Mouse (Mus musculus) cerebellum, adult 2 months (tissue): ENCODE data around the gene Ppp4r3a. TPM values are rescaled to one million over a fixed set of nuclear protein-coding genes. Genes with fewer than 3 reads are reported as not detected.

Source experiments
- DNase-seq, 2 experiments: peaks; one replicate each; pipeline ENCODE4 v3.0.0; 2021
- H3K27ac ChIP-seq: fragments of 200-500 bp; 2 replicates; pipeline ENCODE4 v1.5.1; 2012; ENCODE audit warnings: low read length, control low read depth, inconsistent platforms; ENCODE audit not compliant: insufficient read depth
- H3K27me3 ChIP-seq: fragments of 200-500 bp; 2 replicates; pipeline ENCODE4 v1.6.1; 2012; ENCODE audit warnings: inconsistent platforms, mild to moderate bottlenecking, low read length, moderate library complexity; ENCODE audit not compliant: control insufficient read depth, insufficient read depth
- H3K4me1 ChIP-seq: fragments of 200-500 bp; 2 replicates; pipeline ENCODE4 v1.6.1; 2011; ENCODE audit warnings: low read length; ENCODE audit not compliant: control insufficient read depth, insufficient read depth
- H3K4me3 ChIP-seq: fragments of 200-500 bp; replicated peaks from 2 replicates; pipeline ENCODE3; 2011; ENCODE audit warnings: mild to moderate bottlenecking, low read depth, low read length, control low read depth; ENCODE audit not compliant: insufficient read depth
- CTCF ChIP-seq: fragments of 200-500 bp; IDR thresholded peaks from 2 replicates; pipeline ENCODE4 v1.5.1; 2011; ENCODE audit warnings: low read depth, mild to moderate bottlenecking, control low read depth, low read length, moderate library complexity, borderline replicate concordance; ENCODE audit not compliant: insufficient read depth
- POLR2A ChIP-seq: fragments of 200-500 bp; IDR thresholded peaks from 2 replicates; pipeline ENCODE4 v1.6.1; 2011; ENCODE audit warnings: low read length, control low read depth, borderline replicate concordance; ENCODE audit not compliant: insufficient read depth
- WGBS: fragments of 180-500 bp; shearing (Covaris S2); methylation state at CpG from one replicate; pipeline ENCODE4 v1.1.7; 2018; 5-methylcytosine and 5-hydroxymethylcytosine counted together
- polyA plus RNA-seq: library from polyadenylated mRNA; depleted of rRNA; stranded (reverse); fragments of >200 nt; gene quantifications from 2 replicates; pipeline ENCODE4 v1.2.3, GENCODE M21; 2012

Gene Ppp4r3a
- polyA plus RNA-seq, 1 experiment, result 35.1 TPM

GRCm38 (mm10) chr12:101075433-101075832 lies 8.1 kb downstream of the Ppp4r3a start:
- H3K27me3 ChIP-seq, result no peaks in the 10 kb centered on the region
- no peak for DNase-seq
- TF ChIP-seq CTCF (no peak), POLR2A (no peak)
- H3K27ac ChIP-seq, result no peak overlapping the region
- H3K4me1 ChIP-seq, result no peaks in the 10 kb centered on the region; the same call in 1 of the 2 replicates
- H3K4me3 ChIP-seq, result no peak overlapping the region
- 74% methylated on average over 3 of the region's 3 CpGs for WGBS

- H3K27ac ChIP-seq, result no peak overlapping the region
- no peak overlapping the region for H3K4me3 ChIP-seq
- no peaks in the 10 kb centered on the region for H3K27me3 ChIP-seq
- DNase-seq, result no peak
- H3K4me1 ChIP-seq, result no peaks in the 10 kb centered on the region; the same call in 1 of the 2 replicates
- WGBS, result 83% methylated on average over 4 of the region's 4 CpGs
- no peak for TF ChIP-seq CTCF
- no peak for TF ChIP-seq POLR2A
These were observed 8.6 kb downstream of the Ppp4r3a start for GRCm38 (mm10) chr12:101074821-101075429.

- Histone ChIP-seq H3K4me3 (no peak overlapping the region), H3K4me1 (no peaks in the 10 kb centered on the region; the same call in 1 of the 2 replicates), H3K27me3 (no peaks in the 10 kb centered on the region), H3K27ac (no peak overlapping the region)
- 88% methylated on average over 1 of the region's 1 CpGs for WGBS
- TF ChIP-seq POLR2A (no peak), CTCF (no peak)
- no peak for DNase-seq
These were observed 13.7 kb downstream of the Ppp4r3a start for GRCm38 (mm10) chr12:101069813-101070212.

GRCm38 (mm10) chr12:101066329-101066728 lies 17.2 kb downstream of the Ppp4r3a start:
- 94% methylated on average over 1 of the region's 1 CpGs for WGBS
- no peak for DNase-seq
- no peak for TF ChIP-seq CTCF
- TF ChIP-seq POLR2A, result no peak
- Histone ChIP-seq H3K4me1 (no peaks in the 10 kb centered on the region), H3K4me3 (no peak overlapping the region), H3K27me3 (no peaks in the 10 kb centered on the region), H3K27ac (no peak overlapping the region)

GRCm38 (mm10) chr12:101039956-101040355 lies 43.5 kb downstream of the Ppp4r3a start:
- Histone ChIP-seq H3K4me1 (no peaks in the 10 kb centered on the region), H3K27ac (no peak overlapping the region), H3K27me3 (no peaks in the 10 kb centered on the region), H3K4me3 (no peak overlapping the region)
- DNase-seq, result no peak
- TF ChIP-seq POLR2A (no peak), CTCF (no peak)

- peak; percentile 70 to 72 for DNase-seq
- no peaks in the 10 kb centered on the region; the same call in 1 of the 2 replicates for H3K27me3 ChIP-seq
- TF ChIP-seq POLR2A (no peak), CTCF (peak; percentile 33)
- H3K4me3 ChIP-seq, result peak within 1 kb of the TSS; percentile 77
- H3K27ac ChIP-seq, result no peak within 1 kb of the TSS
- WGBS, result under 1% methylated on average over 39 of the region's 56 CpGs
- no peaks in the 10 kb centered on the region for H3K4me1 ChIP-seq
These were observed 54.4 kb downstream of the Ppp4r3a start, which contains the start of gene Ccdc88c for GRCm38 (mm10) chr12:101028954-101029731. TSS of gene Ccdc88c (minus strand) at chr12:101029056.

GRCm38 (mm10) chr12:101028247-101028953 lies 55.1 kb downstream of the Ppp4r3a start:
- Histone ChIP-seq H3K4me1 (no peaks in the 10 kb centered on the region), H3K27me3 (no peaks in the 10 kb centered on the region; the same call in 1 of the 2 replicates), H3K27ac (no peak overlapping the region), H3K4me3 (peak overlapping the region; percentile 77)
- TF ChIP-seq POLR2A, result no peak
- TF ChIP-seq CTCF, result no peak
- DNase-seq, result no peak
- WGBS, result 2% methylated on average over 66 of the region's 67 CpGs
